Mouse (Mus musculus) ES-Bruce4 (cell line): Measurements from ENCODE around the gene Aifm1. TPM values are rescaled to one million over a fixed set of nuclear protein-coding genes. Genes with fewer than 3 reads are reported as not detected.

Source experiments
- H3K27ac ChIP-seq: 2 replicates; pipeline ENCODE4 v1.5.1; 2012; ENCODE audit warnings: low read length, inconsistent platforms; ENCODE audit not compliant: insufficient read depth
- H3K27me3 ChIP-seq: 2 replicates; pipeline ENCODE4 v1.6.1; 2012; ENCODE audit warnings: mild to moderate bottlenecking, low read length, inconsistent platforms; ENCODE audit not compliant: control insufficient read depth, poor library complexity, insufficient read depth, severe bottlenecking
- H3K36me3 ChIP-seq: 2 replicates; pipeline ENCODE4 v1.6.1; 2012; ENCODE audit warnings: inconsistent platforms, mild to moderate bottlenecking, low read length, moderate library complexity; ENCODE audit not compliant: control insufficient read depth, poor library complexity, insufficient read depth, severe bottlenecking
- H3K4me1 ChIP-seq: one replicate; pipeline ENCODE4 v1.8.1; 2011; ENCODE audit warnings: low read length; ENCODE audit not compliant: control insufficient read depth, insufficient read depth
- H3K4me3 ChIP-seq: 2 replicates; pipeline ENCODE4 v1.5.1; 2011; ENCODE audit warnings: low read depth, mild to moderate bottlenecking, low read length
- H3K9ac ChIP-seq: 2 replicates; pipeline ENCODE4 v1.6.1; 2012; ENCODE audit warnings: low read depth, mild to moderate bottlenecking, inconsistent platforms; ENCODE audit not compliant: poor library complexity, severe bottlenecking
- H3K9me3 ChIP-seq: replicated peaks from 2 replicates; pipeline ENCODE4 v1.6.1; 2012; ENCODE audit warnings: mild to moderate bottlenecking, low read length, inconsistent platforms; ENCODE audit not compliant: control insufficient read depth, poor library complexity, insufficient read depth, severe bottlenecking
- CTCF ChIP-seq: IDR thresholded peaks from one replicate; pipeline ENCODE4 v1.8.1; 2011; ENCODE audit warnings: low read depth, low read length
- EP300 ChIP-seq: IDR thresholded peaks from 2 replicates; pipeline ENCODE4 v1.6.1; 2011; ENCODE audit warnings: low read depth, low read length; ENCODE audit not compliant: insufficient read depth
- POLR2A ChIP-seq: IDR thresholded peaks from one replicate; pipeline ENCODE4 v1.8.1; 2011; ENCODE audit warnings: low read length; ENCODE audit not compliant: insufficient read depth
- polyA plus RNA-seq: library from polyadenylated mRNA; stranded (reverse); fragments of >200 nt; gene quantifications from 2 replicates; pipeline ENCODE4 v1.2.4, GENCODE M21; 2011; ENCODE audit warnings: low read depth; ENCODE audit not compliant: missing spikeins, insufficient read depth, insufficient read length

Aifm1 gene
- polyA plus RNA-seq, 1 experiment: 45.9 TPM

DNA sequence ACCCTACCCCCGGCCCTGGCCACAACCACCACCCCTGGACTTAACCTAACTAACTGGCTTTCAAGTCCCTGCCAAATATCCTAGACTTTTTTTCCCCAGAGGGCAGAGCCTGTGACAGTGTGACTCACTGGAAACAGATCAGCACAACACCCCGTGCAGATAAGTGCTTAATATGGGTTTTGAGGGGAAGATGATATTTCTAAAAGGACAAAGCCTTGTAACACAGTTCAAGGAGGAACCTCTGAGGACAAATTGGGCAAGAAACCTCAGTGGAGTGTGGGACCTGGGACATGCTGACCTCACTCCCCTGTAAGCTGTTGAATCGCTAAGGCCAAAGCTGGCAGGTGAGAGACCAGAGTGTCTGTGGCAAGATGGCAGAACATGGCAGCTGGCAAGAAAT is 8.3 kb upstream of the Aifm1 start:
- Histone ChIP-seq H3K27me3 (no peaks in the 10 kb centered on the region; the same call in 1 of the 2 replicates), H3K36me3 (no peaks in the 10 kb centered on the region), H3K27ac (no peak overlapping the region), H3K9ac (no peak overlapping the region), H3K9me3 (no peaks in the 10 kb centered on the region), H3K4me3 (no peak overlapping the region), H3K4me1 (no peaks in the 10 kb centered on the region)
- TF ChIP-seq POLR2A (no peak), CTCF (no peak), EP300 (no peak)

DNA sequence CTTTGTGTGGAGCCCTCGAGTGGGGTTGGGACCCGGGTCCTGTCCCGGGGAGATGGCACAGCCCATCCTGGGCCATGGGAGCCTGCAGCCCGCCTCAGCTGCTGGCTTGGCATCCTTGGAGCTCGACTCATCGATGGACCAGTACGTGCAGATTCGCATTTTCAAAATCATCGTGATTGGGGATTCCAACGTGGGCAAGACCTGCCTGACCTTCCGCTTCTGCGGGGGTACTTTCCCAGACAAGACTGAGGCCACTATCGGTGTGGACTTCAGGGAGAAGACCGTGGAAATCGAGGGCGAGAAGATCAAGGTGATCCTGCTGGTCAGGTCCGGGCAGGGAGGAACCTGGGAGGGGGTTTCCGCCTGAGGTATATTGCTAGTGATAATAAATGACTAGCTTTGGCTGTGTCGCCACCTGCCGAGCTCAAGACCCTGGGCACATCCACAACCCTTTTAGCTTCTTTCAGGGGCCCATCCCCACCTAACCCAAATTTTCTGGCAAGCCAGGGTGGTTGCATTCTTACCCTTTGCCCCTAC is 6.3 kb upstream of the Aifm1 start:
- H3K27me3 ChIP-seq: no peaks in the 10 kb centered on the region; the same call in 1 of the 2 replicates

DNA sequence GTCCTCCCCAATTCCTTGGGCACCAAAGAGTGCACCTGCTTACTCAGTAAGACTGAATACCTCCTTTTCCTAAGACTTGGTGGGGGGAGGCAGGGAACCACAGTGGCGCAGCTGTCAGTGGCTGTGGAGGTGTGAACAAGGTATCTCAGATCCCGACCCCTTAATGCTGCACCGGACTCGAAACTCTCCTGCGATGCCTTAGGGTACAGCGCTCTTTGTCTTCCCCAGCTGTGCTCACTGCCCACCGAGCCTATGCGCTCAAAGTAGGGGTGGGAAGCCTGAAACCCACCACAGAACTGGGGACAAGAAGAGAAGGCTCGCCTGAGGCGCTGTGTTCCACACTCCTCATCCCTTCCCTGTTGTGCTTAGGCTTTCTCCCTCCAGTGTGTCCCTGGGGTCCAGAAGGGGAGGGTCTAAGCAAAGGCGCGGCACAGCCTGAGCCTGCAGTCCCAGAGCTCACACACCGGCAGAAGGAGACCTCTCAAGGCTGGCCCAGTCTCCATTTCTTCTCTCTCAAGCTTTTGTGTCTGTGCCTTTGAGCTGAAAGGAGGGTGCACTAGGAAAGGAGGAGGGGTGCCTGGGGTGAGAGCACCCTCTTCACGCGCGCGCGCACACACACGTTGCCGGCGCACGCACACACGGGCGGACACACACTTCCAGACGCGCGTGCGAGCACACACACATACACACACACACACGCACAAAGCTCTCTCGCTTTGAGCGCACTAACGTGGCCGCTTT is 5.6 kb upstream of the Aifm1 start, which contains the start of gene Rab33a:
Gene Rab33a, plus strand, starts transcription at position 478 of the 741 bp plus-strand sequence.
- Histone ChIP-seq H3K36me3 (no peaks in the 10 kb centered on the region), H3K4me3 (peak within 1 kb of the TSS; percentile 63), H3K27me3 (no peaks in the 10 kb centered on the region; the same call in 1 of the 2 replicates), H3K9me3 (no peaks in the 10 kb centered on the region), H3K4me1 (no peaks in the 10 kb centered on the region), H3K9ac (peak within 1 kb of the TSS; percentile 31), H3K27ac (no peak within 1 kb of the TSS)
- TF ChIP-seq CTCF (no peak), EP300 (no peak), POLR2A (no peak)

More for the DNA sequence above, 6.3 kb upstream of the Aifm1 start:
- Histone ChIP-seq H3K36me3 (no peaks in the 10 kb centered on the region), H3K9me3 (no peaks in the 10 kb centered on the region), H3K27ac (no peak overlapping the region), H3K9ac (peak overlapping the region; percentile 31), H3K4me3 (peak overlapping the region; percentile 63), H3K4me1 (no peaks in the 10 kb centered on the region)
- TF ChIP-seq EP300: no peak
- no peak for TF ChIP-seq POLR2A

DNA sequence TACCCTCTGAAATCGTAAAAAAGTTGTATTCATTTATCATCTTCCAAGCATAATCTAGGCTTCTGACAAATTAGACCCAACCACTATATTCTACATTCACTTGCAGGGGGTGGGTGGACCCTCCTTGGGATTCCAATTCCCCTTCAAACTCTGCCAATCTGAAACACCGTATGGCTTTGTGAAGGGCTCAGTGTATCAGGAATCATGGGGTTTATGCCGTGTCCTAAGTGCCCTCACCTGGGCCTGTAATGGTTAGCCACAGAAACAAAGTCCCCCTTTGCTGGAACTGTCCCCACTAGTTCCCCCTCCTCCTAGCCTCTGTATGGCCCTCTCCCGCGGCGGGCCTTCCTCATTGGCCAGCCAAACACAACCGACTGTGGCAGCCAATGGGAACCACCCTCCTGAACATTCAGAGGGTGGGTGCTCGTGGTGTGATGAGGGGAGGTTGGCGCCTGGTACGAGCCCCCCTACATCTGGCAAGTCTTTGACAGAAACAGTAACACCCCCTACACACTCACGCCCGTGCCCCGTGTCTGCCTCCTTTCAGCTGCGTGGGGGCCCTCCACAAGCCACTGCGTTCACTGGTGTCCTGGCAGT is 4.9 kb upstream of the Aifm1 start:
- Histone ChIP-seq H3K36me3 (no peaks in the 10 kb centered on the region), H3K27me3 (no peaks in the 10 kb centered on the region; the same call in 1 of the 2 replicates), H3K27ac (no peak overlapping the region), H3K9ac (peak overlapping the region; percentile 31), H3K4me1 (no peaks in the 10 kb centered on the region), H3K4me3 (peak overlapping the region; percentile 63), H3K9me3 (no peaks in the 10 kb centered on the region)
- TF ChIP-seq EP300: no peak
- TF ChIP-seq CTCF: no peak
- no peak for TF ChIP-seq POLR2A

DNA sequence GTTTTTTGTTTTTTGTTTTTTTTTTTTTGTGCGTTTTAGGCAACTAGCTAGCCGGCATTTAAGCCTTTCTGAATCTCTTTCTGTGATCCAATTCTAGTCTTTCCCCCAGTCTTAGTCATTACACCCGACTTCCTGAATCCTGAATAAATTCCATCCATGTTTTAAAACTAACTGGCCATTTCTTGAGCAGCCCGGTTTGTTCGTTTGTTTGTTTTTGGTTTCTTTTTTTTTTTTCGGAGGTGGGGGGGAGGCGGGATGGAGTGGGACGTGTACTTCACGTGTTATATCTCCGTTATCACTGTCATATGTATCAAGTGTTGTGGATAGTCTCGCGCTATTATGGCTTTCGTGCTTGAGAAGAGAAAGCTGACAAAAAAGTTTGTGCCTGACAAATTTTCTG is 461 bp upstream of the Aifm1 start:
- Histone ChIP-seq H3K4me1 (no peaks in the 10 kb centered on the region), H3K36me3 (no peaks in the 10 kb centered on the region; the same call in 1 of the 2 replicates), H3K9ac (no peak overlapping the region), H3K27me3 (no peaks in the 10 kb centered on the region), H3K9me3 (no peaks in the 10 kb centered on the region), H3K4me3 (no peak overlapping the region), H3K27ac (no peak overlapping the region)
- TF ChIP-seq POLR2A (no peak), EP300 (no peak), CTCF (no peak)

DNA sequence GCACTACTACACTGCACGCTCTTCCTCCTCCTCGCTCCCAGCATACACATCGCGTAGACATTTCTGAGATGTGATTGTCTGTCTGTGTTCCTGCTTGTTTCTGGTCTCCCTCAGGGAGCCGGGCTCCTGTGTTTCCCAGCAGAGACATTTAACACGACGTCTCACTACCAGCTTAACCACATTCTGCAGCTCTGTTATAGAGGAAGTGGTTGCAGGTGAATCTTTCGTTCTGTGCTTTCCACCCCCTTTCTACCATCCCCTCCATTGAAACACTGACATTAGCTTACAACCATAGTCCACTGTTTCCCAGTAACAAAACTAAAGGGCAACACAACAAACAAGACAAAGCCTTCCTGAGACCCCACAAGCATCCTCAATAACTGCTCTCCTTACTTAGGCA is 19.6 kb downstream of the Aifm1 start:
- H3K4me1 ChIP-seq: no peaks in the 10 kb centered on the region
- no peak overlapping the region for H3K27ac ChIP-seq
- H3K9ac ChIP-seq: no peak overlapping the region
- H3K27me3 ChIP-seq: no peaks in the 10 kb centered on the region
- no peak for TF ChIP-seq CTCF
- TF ChIP-seq EP300: no peak
- no peak overlapping the region for H3K4me3 ChIP-seq
- peaks cover 11% of the 10 kb centered on the region for H3K36me3 ChIP-seq
- no peaks in the 10 kb centered on the region for H3K9me3 ChIP-seq
